Mouse (Mus musculus): ENCODE measurements around the gene Gm42688. TPM values are rescaled to one million over a fixed set of nuclear protein-coding genes. Genes with fewer than 3 reads are reported as not detected.
"Not testable (repeated sequence)": the region's sequence is repeated elsewhere in the genome, so short reads cannot be mapped to it uniquely, and the experiment has no call there.

Gm42688 gene
- polyA plus RNA-seq, 1 experiment from 2014 or later: 1.9 TPM

- Histone ChIP-seq H3K4me1 (ENCODE audit: control insufficient read depth, insufficient read depth, low read length) (peaks cover 6% of the 10 kb centered on the region; the same call in 1 of the 2 replicates), H3K9me3 (replicated peaks; ENCODE audit: control insufficient read depth, low read length) (no peaks in the 10 kb centered on the region), H3K27ac (ENCODE audit: low read depth, low read length) (no peak overlapping the region), H3K9ac (ENCODE audit: low read length) (no peak overlapping the region), H3K36me3 (ENCODE audit: control insufficient read depth, insufficient read depth, low read length) (peaks cover 13% of the 10 kb centered on the region; the same call in 1 of the 2 replicates), H3K4me3 (ENCODE audit: low read depth, low read length) (no peak overlapping the region), H3K4me2 (ENCODE audit: low read length) (no peak overlapping the region), H3K27me3 (replicated peaks; ENCODE audit: control insufficient read depth, insufficient read depth, low read length) (no peaks in the 10 kb centered on the region)
- WGBS: 79% methylated on average over 5 of the region's 5 CpGs
- ATAC-seq (no peak), DNase-seq (ENCODE audit: low spot score) (no peak)
These were observed 52.1 kb downstream of the Gm42688 start for GRCm38 (mm10) chr6:83153485-83153884.

DNA sequence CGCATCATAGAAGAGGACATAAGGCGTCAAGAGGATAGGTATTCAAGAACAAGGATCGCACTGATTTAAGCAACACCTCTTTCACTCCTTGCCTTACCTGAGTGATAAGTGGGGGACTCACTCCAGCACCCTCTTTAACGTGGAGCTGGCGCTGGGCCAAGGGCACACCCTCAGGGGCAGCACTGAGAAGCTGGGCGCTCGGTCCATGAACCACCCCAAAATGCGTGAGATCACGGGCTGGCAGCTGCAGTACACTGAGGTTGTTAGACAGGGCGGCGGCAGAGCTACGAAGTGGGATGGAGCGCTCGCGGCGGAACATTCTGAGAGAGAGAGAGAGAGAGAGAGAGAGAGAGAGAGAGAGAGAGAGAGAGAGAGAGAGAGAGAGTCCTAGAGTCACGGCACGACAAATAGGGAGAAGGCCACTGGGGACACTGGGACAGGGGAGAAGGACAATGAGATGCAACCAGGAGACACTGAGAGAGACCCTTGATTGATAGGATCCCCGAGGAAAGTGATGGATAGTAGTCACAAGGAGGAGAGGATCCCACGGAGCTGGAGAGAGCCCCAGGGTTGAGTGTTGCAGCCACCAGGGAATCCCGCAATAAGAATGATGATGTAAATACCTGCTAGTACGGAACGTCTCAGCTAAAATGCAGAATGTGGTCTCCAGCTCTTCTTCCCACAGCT, 54.3 kb downstream of the Gm42688 start:
- peak overlapping the region; percentile 52 for H3K4me3 ChIP-seq (ENCODE audit: low read depth, low read length)
- WGBS: 8% methylated on average over 23 of the region's 23 CpGs
- DNase-seq (ENCODE audit: low spot score) (no peak), ATAC-seq (peak; percentile 37)
- 0 out of 2 replicates have a peak overlapping the region, but pooled peaks have one; percentile 2 for H3K27ac ChIP-seq (ENCODE audit: low read depth, low read length)
- peak overlapping the region; percentile 80 for H3K4me2 ChIP-seq (ENCODE audit: low read length)
- H3K9ac ChIP-seq (ENCODE audit: low read length): peak overlapping the region; percentile 68
- peaks cover 13% of the 10 kb centered on the region; the same call in 1 of the 2 replicates for H3K36me3 ChIP-seq (ENCODE audit: control insufficient read depth, insufficient read depth, low read length)
- H3K9me3 ChIP-seq (replicated peaks; ENCODE audit: control insufficient read depth, low read length): no peaks in the 10 kb centered on the region
- peaks cover 6% of the 10 kb centered on the region; the same call in 1 of the 2 replicates for H3K4me1 ChIP-seq (ENCODE audit: control insufficient read depth, insufficient read depth, low read length)
- H3K27me3 ChIP-seq (replicated peaks; ENCODE audit: control insufficient read depth, insufficient read depth, low read length): peaks cover 8% of the 10 kb centered on the region

GRCm38 (mm10) chr6:83156259-83156684, 54.9 kb downstream of the Gm42688 start, which contains the start of the genes Wdr54 and 1700003E16Rik:
Gene Wdr54, minus strand, starts transcription at chr6:83156397.
Gene 1700003E16Rik, plus strand, starts transcription at chr6:83156404.
- Histone ChIP-seq H3K4me1 (ENCODE audit: control insufficient read depth, insufficient read depth, low read length) (peaks cover 6% of the 10 kb centered on the region; the same call in 1 of the 2 replicates), H3K4me2 (ENCODE audit: low read length) (peak within 1 kb of the TSS; percentile 80), H3K9me3 (replicated peaks; ENCODE audit: control insufficient read depth, low read length) (no peaks in the 10 kb centered on the region), H3K27ac (ENCODE audit: low read depth, low read length) (peak within 1 kb of the TSS; percentile 2; the same call in 1 of the 2 replicates), H3K9ac (ENCODE audit: low read length) (peak within 1 kb of the TSS; percentile 68), H3K4me3 (ENCODE audit: low read depth, low read length) (peak within 1 kb of the TSS; percentile 52), H3K36me3 (ENCODE audit: control insufficient read depth, insufficient read depth, low read length) (peaks cover 13% of the 10 kb centered on the region; the same call in 1 of the 2 replicates), H3K27me3 (replicated peaks; ENCODE audit: control insufficient read depth, insufficient read depth, low read length) (peaks cover 13% of the 10 kb centered on the region)
- ATAC-seq (peak; percentile 97), DNase-seq (ENCODE audit: low spot score) (peak; percentile 92)
- 0% methylated on average over 32 of the region's 32 CpGs for WGBS

GRCm38 (mm10) chr6:83159456-83159855, 58.0 kb downstream of the Gm42688 start:
- not testable (repeated sequence) for H3K4me3 ChIP-seq (ENCODE audit: low read depth, low read length); H3K9ac ChIP-seq (ENCODE audit: low read length); H3K9me3 ChIP-seq (replicated peaks; ENCODE audit: control insufficient read depth, low read length); H3K4me1 ChIP-seq (ENCODE audit: control insufficient read depth, insufficient read depth, low read length); H3K4me2 ChIP-seq (ENCODE audit: low read length); H3K36me3 ChIP-seq (ENCODE audit: control insufficient read depth, insufficient read depth, low read length); H3K27ac ChIP-seq (ENCODE audit: low read depth, low read length); ATAC-seq
- WGBS: 11% methylated on average over 3 of the region's 3 CpGs
- peaks cover 36% of the 10 kb centered on the region for H3K27me3 ChIP-seq (replicated peaks; ENCODE audit: control insufficient read depth, insufficient read depth, low read length)
- peak; percentile 87 for DNase-seq (ENCODE audit: low spot score)

MicroRNA genes within 50 kb of the gene (microRNA counts, 519-probe panel; counts per million panel counts)
- microRNA mmu-miR-3470a+mmu-miR-3470b: not detected

Small RNA genes within 50 kb of the gene (microRNA-seq; reads per million reads assigned to microRNA genes)
- gene Mir3470a: not detected

Other genes starting within 250 kb of the Gm42688 start
- 4.0 and 5.7 TPM in 2 replicates for gene Sema4f, start 161.8 kb upstream of the Gm42688 start, polyA plus RNA-seq (2014; fragmentation: Nextera tagmentation; extraction: Ambion mirVana)
- 0.13 TPM in 1 of 2 replicates, not detected in the other for gene M1ap, start 154.7 kb upstream of the Gm42688 start, polyA plus RNA-seq (2014; fragmentation: Nextera tagmentation; extraction: Ambion mirVana)
- gene Dok1, start 68.1 kb upstream of the Gm42688 start, polyA plus RNA-seq (2014; fragmentation: Nextera tagmentation; extraction: Ambion mirVana): 2.6 and 3.4 TPM in 2 replicates
- 3.8 and 4.9 TPM in 2 replicates for gene Loxl3, start 67.4 kb upstream of the Gm42688 start, polyA plus RNA-seq (2014; fragmentation: Nextera tagmentation; extraction: Ambion mirVana)
- gene Aup1, start 47.1 kb upstream of the Gm42688 start, polyA plus RNA-seq (2014; fragmentation: Nextera tagmentation; extraction: Ambion mirVana): 101 and 107 TPM in 2 replicates
- gene Htra2, start 46.3 kb upstream of the Gm42688 start, polyA plus RNA-seq (2014; fragmentation: Nextera tagmentation; extraction: Ambion mirVana): 32.6 and 32.9 TPM in 2 replicates
- gene Dqx1, start 43.8 kb upstream of the Gm42688 start, polyA plus RNA-seq (2014; fragmentation: Nextera tagmentation; extraction: Ambion mirVana): 0.33 and 0.62 TPM in 2 replicates
- gene Tlx2, start 31.3 kb upstream of the Gm42688 start, polyA plus RNA-seq (2014; fragmentation: Nextera tagmentation; extraction: Ambion mirVana): not detected in 2 replicates
- gene Pcgf1, start 23.7 kb upstream of the Gm42688 start, polyA plus RNA-seq (2014; fragmentation: Nextera tagmentation; extraction: Ambion mirVana): 51.3 and 56.1 TPM in 2 replicates
- not detected in 2 replicates for gene Lbx2, start 15.2 kb upstream of the Gm42688 start, polyA plus RNA-seq (2014; fragmentation: Nextera tagmentation; extraction: Ambion mirVana)
- 1.9 TPM in 2 replicates for gene Ccdc142, start within 50 bp of the Gm42688 start, polyA plus RNA-seq (2014; fragmentation: Nextera tagmentation; extraction: Ambion mirVana)
- 128 and 154 TPM in 2 replicates for gene Mrpl53, start 7.4 kb downstream of the Gm42688 start, polyA plus RNA-seq (2014; fragmentation: Nextera tagmentation; extraction: Ambion mirVana)
- 8.8 and 15.0 TPM in 2 replicates for gene Mogs, start 13.9 kb downstream of the Gm42688 start, polyA plus RNA-seq (2014; fragmentation: Nextera tagmentation; extraction: Ambion mirVana)
- 197 and 214 TPM in 2 replicates for gene Wbp1, start 19.9 kb downstream of the Gm42688 start, polyA plus RNA-seq (2014; fragmentation: Nextera tagmentation; extraction: Ambion mirVana)
- 15.6 and 17.5 TPM in 2 replicates for gene Ino80b, start 23.8 kb downstream of the Gm42688 start, polyA plus RNA-seq (2014; fragmentation: Nextera tagmentation; extraction: Ambion mirVana)
- gene Rtkn, start 33.8 kb downstream of the Gm42688 start, polyA plus RNA-seq (2014; fragmentation: Nextera tagmentation; extraction: Ambion mirVana): 4.7 and 4.8 TPM in 2 replicates
- gene Wdr54, start 54.8 kb downstream of the Gm42688 start, polyA plus RNA-seq (2014; fragmentation: Nextera tagmentation; extraction: Ambion mirVana): 20.6 and 23.9 TPM in 2 replicates
- 5.8 and 7.5 TPM in 2 replicates for gene 1700003E16Rik, start 54.8 kb downstream of the Gm42688 start, polyA plus RNA-seq (2014; fragmentation: Nextera tagmentation; extraction: Ambion mirVana)
- gene Dctn1, start 64.3 kb downstream of the Gm42688 start, polyA plus RNA-seq (2014; fragmentation: Nextera tagmentation; extraction: Ambion mirVana): 101 and 133 TPM in 2 replicates
- gene Slc4a5, start 118.2 kb downstream of the Gm42688 start, polyA plus RNA-seq (2014; fragmentation: Nextera tagmentation; extraction: Ambion mirVana): 0.63 and 0.78 TPM in 2 replicates
- 25.3 and 27.2 TPM in 2 replicates for gene Mthfd2, start 224.3 kb downstream of the Gm42688 start, polyA plus RNA-seq (2014; fragmentation: Nextera tagmentation; extraction: Ambion mirVana)
- 34.5 and 37.6 TPM in 2 replicates for gene Mob1a, start 224.4 kb downstream of the Gm42688 start, polyA plus RNA-seq (2014; fragmentation: Nextera tagmentation; extraction: Ambion mirVana)
- gene Bola3, start 247.5 kb downstream of the Gm42688 start, polyA plus RNA-seq (2014; fragmentation: Nextera tagmentation; extraction: Ambion mirVana): 66.7 and 93.2 TPM in 2 replicates